Mouse (Mus musculus) neural tube, embryonic 10.5 days (tissue): ENCODE results near the gene Prss3.
"Not testable (repeated sequence)": the region's sequence is repeated elsewhere in the genome, so short reads cannot be mapped to it uniquely, and the experiment has no call there.

Source experiments
- DNase-seq: peaks from one replicate; pipeline ENCODE4 v3.0.0-alpha.2; 2017; ENCODE audit warnings: low spot score; ENCODE audit errors: extremely low spot score

Prss3 gene

GRCm38 (mm10) chr6:41377578-41377977 lies at the start of gene Prss3:
Gene Prss3 (minus strand): TSS chr6:41377678.
- not testable (repeated sequence) for DNase-seq

GRCm38 (mm10) chr6:41392056-41392455 lies 14.6 kb upstream of the Prss3 start, which contains the start of gene Gm5771:
Gene Gm5771 (plus strand): TSS chr6:41392356.
- DNase-seq: not testable (repeated sequence)

GRCm38 (mm10) chr6:41391640-41392039 lies 14.2 kb upstream of the Prss3 start:
- DNase-seq: not testable (repeated sequence)

GRCm38 (mm10) chr6:41386781-41387180 lies 9.3 kb upstream of the Prss3 start:
- no peak for DNase-seq

- not testable (repeated sequence) for DNase-seq
Measured at GRCm38 (mm10) chr6:41373772-41374171, 3.7 kb downstream of the Prss3 start.

- DNase-seq: no peak
Measured at GRCm38 (mm10) chr6:41353932-41354331, 23.5 kb downstream of the Prss3 start, which contains the start of gene Try10. Gene Try10 (plus strand): TSS chr6:41354105.
